Mouse (Mus musculus) naive thymus-derived CD4-positive, alpha-beta T cell, adult 2 months (primary cell): ENCODE results near the gene Gtf2h4.

Experiments
- DNase-seq: peaks from one replicate; pipeline ENCODE4 v3.0.0-alpha.2; 2011; ENCODE audit warnings: low read depth

The Gtf2h4 gene

DNA sequence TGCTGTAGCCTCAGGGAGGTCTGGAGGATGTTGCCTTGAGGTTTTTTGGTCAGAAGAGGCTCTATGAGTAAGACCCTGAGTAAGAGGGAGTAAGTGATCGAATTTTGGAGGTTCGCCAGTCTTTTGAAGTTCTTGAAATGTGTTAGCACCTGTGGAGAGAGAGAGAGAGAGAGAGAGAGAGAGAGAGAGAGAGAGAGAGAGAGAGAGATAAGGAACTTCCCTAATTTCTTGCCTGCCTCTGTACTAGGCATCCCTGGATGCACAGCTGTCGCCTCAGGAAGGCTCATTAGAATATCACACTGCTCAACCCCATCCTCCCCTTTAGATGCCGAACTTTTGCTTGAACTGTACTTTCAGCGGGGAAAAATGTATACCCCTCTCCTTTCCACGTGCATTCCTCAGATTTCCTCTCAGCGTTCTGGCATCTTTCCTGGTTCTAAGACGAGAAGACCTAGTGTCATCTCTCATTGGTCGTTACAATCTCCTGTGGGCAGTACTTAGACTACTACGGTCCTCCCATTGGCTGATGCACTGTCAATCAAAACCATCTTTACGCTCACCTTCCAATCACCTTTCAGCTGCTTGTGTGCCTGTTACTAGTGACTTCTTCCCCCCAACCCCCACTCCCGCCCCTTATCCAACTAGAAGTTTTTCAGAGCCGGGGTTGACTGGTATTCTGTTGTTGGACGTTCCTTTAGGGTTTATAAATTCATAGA is 34.9 kb downstream of the Gtf2h4 start:
- peak; percentile 86 for DNase-seq

- peak; percentile 51 for DNase-seq
Observed at GRCm38 (mm10) chr17:35636363-35636762, 37.2 kb downstream of the Gtf2h4 start.

GRCm38 (mm10) chr17:35635699-35636111 is 37.8 kb downstream of the Gtf2h4 start:
- peak; percentile 88 for DNase-seq

- no peak for DNase-seq
Observed at GRCm38 (mm10) chr17:35635202-35635601, 38.3 kb downstream of the Gtf2h4 start.

- peak; percentile 16 for DNase-seq
Observed at GRCm38 (mm10) chr17:35633992-35634391, 39.5 kb downstream of the Gtf2h4 start.

DNA sequence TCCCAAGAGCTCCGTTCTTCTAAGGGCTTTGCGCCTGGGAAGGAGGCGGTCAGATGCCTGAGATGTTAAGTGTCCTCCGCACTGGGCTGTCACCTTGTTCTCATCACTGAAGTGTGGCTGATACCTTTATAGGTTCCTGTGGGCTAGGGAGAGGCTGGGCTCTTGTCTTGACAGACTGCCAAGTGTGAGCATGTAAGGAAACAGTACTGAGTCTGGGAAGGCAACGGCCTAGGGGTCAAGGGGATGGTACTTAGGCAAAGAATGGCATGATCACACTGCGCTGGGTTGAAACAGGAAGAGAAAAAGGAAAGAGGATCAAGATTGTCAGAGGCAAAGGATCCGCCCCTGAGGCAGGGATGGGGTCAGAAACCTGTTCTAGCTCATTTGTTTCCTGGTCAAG is 47.0 kb downstream of the Gtf2h4 start, which contains the start of gene Gm9573:
Gene Gm9573, minus strand, starts transcription at position 101 of the 400 bp plus-strand sequence.
- no peak for DNase-seq
